Mouse (Mus musculus) hindbrain, embryonic 11.5 days (tissue): Measurements from ENCODE around the gene Gfra4. TPM values are rescaled to one million over a fixed set of nuclear protein-coding genes. Genes with fewer than 3 reads are reported as not detected.

Experiments
- ATAC-seq: fragments of 200-750 bp; cut with Nextera tagmentation; 2 replicates; pipeline ENCODE4 v1.8.0; 2017; ENCODE audit warnings: mild to moderate bottlenecking, moderate TSS enrichment, moderate library complexity; ENCODE audit not compliant: low FRiP score
- DNase-seq: peaks from one replicate; pipeline ENCODE4 v3.0.0-alpha.2; 2015; ENCODE audit warnings: low spot score
- H3K27ac ChIP-seq: fragments of 300-500 bp; sonication (generic); 2 replicates; pipeline ENCODE4 v1.5.1; 2014; ENCODE audit warnings: mild to moderate bottlenecking, low read depth, low read length
- H3K27me3 ChIP-seq: fragments of 300-500 bp; sonication (generic); 2 replicates; pipeline ENCODE4 v1.6.1; 2014; ENCODE audit warnings: mild to moderate bottlenecking, low read length, moderate library complexity, mixed read lengths; ENCODE audit not compliant: control insufficient read depth, insufficient read depth
- H3K36me3 ChIP-seq: fragments of 300-500 bp; sonication (generic); 2 replicates; pipeline ENCODE4 v1.6.1; 2014; ENCODE audit warnings: mild to moderate bottlenecking, low read length, moderate library complexity, mixed read lengths; ENCODE audit not compliant: control insufficient read depth, insufficient read depth
- H3K4me1 ChIP-seq: fragments of 300-500 bp; sonication (generic); replicated peaks from 2 replicates; pipeline ENCODE4 v1.6.1; 2014; ENCODE audit warnings: low read length, mixed read lengths; ENCODE audit not compliant: control insufficient read depth, insufficient read depth
- H3K4me2 ChIP-seq: fragments of 300-500 bp; sonication (generic); replicated peaks from 2 replicates; pipeline ENCODE4 v1.6.1; 2014; ENCODE audit warnings: mild to moderate bottlenecking, low read depth, low read length
- H3K4me3 ChIP-seq: fragments of 300-500 bp; sonication (generic); 2 replicates; pipeline ENCODE4 v1.5.1; 2014; ENCODE audit warnings: low read depth, low read length
- H3K9ac ChIP-seq: fragments of 300-500 bp; sonication (generic); 2 replicates; pipeline ENCODE4 v1.6.1; 2014; ENCODE audit warnings: low read depth, low read length
- H3K9me3 ChIP-seq: fragments of 300-500 bp; sonication (generic); 2 replicates; pipeline ENCODE4 v1.6.1; 2016; ENCODE audit warnings: low read length; ENCODE audit not compliant: control insufficient read depth
- WGBS: fragments of 180-500 bp; shearing (Covaris S2); extraction: QIAGEN DNeasy Blood & Tissue Kit; methylation state at CpG from one replicate; pipeline ENCODE4 v1.1.7; 2014; 5-methylcytosine and 5-hydroxymethylcytosine counted together
- polyA plus RNA-seq: library from polyadenylated mRNA; unstranded; fragments of >200 nt; fragmentation: Nextera tagmentation; extraction: Ambion mirVana; gene quantifications from 2 replicates; pipeline ENCODE4 v1.2.1, GENCODE M21; 2014

The Gfra4 gene
- polyA plus RNA-seq, 1 experiment from 2014 or later, result 5.6 TPM

DNA sequence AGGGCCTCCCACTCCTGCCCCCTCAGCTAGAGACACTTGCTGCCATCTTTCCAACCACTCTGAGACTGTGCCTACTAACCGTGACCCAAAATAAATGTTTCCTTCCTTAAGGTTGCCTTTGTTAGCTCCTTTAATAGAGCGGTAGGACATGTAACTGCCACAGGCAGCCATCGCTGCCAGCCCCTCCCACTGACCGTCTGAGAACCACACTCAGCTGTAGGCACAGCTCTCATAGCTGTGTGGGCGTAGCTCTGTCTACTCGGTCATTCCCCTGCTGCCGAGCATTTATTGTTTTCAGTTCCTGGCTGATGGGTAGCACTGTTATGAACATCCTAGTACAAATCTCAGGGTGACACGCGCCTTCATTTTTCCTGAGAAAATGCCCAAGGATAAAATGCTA, 23.5 kb upstream of the Gfra4 start:
- Histone ChIP-seq H3K9me3 (no peaks in the 10 kb centered on the region), H3K4me1 (0 out of 2 replicates have a peak, but pooled peaks cover 2% of the 10 kb centered on the region), H3K4me3 (no peak overlapping the region), H3K27ac (no peak overlapping the region), H3K27me3 (peaks cover 18% of the 10 kb centered on the region), H3K9ac (no peak overlapping the region), H3K4me2 (no peak overlapping the region), H3K36me3 (no peaks in the 10 kb centered on the region)
- no peak for ATAC-seq
- 68% methylated on average over 9 of the region's 9 CpGs for WGBS
- no peak for DNase-seq

DNA sequence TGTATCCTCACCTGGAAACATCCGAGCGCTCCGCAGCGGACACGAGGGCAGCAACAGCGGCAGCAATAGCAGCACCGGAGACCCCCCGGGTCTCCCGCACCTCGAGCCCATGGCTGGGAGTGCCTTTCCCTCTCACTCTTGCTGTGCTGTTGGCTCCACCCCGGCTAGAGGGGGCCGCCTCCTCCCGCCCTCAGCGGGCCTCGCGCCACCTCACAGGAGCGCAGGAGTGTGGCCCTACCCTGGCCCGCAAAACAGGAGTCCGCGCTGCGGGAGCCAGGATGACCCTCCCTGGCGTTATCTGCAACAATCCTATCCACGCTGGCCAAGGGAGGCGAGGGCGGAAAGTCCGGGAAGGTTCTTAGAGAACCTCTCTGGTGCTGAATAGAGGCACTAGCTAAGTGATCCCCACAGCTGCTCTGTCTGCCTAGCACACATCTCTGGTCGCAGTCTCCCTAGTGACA, 20.5 kb upstream of the Gfra4 start, which contains the start of gene Adam33:
Gene Adam33, minus strand, starts transcription at position 411 of the 461 bp plus-strand sequence.
- H3K36me3 ChIP-seq, result no peaks in the 10 kb centered on the region
- no peaks in the 10 kb centered on the region for H3K9me3 ChIP-seq
- no peak for DNase-seq
- H3K27me3 ChIP-seq, result peaks cover 18% of the 10 kb centered on the region
- 0 out of 2 replicates have a peak within 1 kb of the TSS, but pooled peaks have one; percentile 12 for H3K4me3 ChIP-seq
- peak within 1 kb of the TSS; percentile 36 for H3K4me2 ChIP-seq
- H3K9ac ChIP-seq, result no peak within 1 kb of the TSS
- 0 out of 2 replicates have a peak, but pooled peaks cover 2% of the 10 kb centered on the region for H3K4me1 ChIP-seq
- WGBS, result 4% methylated on average over 24 of the region's 27 CpGs
- no peak within 1 kb of the TSS for H3K27ac ChIP-seq
- no peak for ATAC-seq

DNA sequence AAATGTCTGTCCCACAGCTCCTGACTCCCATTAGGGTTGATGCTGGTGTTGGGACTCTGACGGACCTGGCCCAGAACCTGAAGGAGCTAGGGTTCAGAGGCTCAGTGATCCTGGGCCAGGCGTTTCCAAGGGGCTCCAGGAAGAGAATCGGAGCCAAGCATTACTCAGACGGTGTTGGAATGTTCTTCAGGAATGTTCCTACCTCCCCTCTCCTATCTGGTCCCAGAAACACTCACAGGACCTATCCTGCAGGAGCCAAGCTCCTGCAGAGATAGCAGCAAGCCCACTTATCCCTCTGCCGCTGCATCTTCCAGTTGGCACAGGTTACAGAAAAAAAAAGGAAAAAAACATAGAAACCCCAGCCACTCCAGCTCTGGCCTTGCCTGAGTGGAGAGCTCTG, 18.7 kb upstream of the Gfra4 start:
- Histone ChIP-seq H3K27ac (no peak overlapping the region), H3K4me1 (0 out of 2 replicates have a peak, but pooled peaks cover 2% of the 10 kb centered on the region), H3K4me2 (no peak overlapping the region), H3K4me3 (no peak overlapping the region), H3K36me3 (no peaks in the 10 kb centered on the region), H3K27me3 (peaks cover 19% of the 10 kb centered on the region), H3K9me3 (no peaks in the 10 kb centered on the region), H3K9ac (no peak overlapping the region)
- ATAC-seq, result no peak
- DNase-seq, result no peak
- 75% methylated on average over 5 of the region's 5 CpGs for WGBS

DNA sequence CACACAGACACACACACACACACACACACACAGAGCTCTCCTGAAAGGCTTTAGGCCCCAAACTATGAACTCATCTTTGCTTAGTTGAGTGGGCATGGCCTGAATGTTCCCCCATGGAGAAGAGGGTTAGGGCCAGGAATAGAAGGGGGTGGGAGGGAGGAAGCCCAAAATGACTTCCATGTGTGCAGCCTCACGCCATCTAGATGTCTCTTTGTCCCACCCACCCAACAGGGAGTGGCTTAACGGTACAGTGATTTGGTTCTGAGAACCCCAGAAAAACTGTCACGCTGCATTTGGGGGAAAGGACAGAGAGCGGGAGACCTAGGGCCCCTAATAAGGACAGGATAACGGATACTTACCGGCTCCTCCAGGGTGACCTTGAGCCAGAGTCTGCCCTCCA, 17.9 kb upstream of the Gfra4 start:
- Histone ChIP-seq H3K4me3 (no peak overlapping the region), H3K36me3 (no peaks in the 10 kb centered on the region), H3K4me1 (0 out of 2 replicates have a peak, but pooled peaks cover 2% of the 10 kb centered on the region), H3K9me3 (no peaks in the 10 kb centered on the region), H3K27ac (no peak overlapping the region), H3K9ac (no peak overlapping the region), H3K27me3 (peaks cover 26% of the 10 kb centered on the region), H3K4me2 (no peak overlapping the region)
- DNase-seq (peak; percentile 29), ATAC-seq (no peak)
- 49% methylated on average over 6 of the region's 6 CpGs for WGBS

DNA sequence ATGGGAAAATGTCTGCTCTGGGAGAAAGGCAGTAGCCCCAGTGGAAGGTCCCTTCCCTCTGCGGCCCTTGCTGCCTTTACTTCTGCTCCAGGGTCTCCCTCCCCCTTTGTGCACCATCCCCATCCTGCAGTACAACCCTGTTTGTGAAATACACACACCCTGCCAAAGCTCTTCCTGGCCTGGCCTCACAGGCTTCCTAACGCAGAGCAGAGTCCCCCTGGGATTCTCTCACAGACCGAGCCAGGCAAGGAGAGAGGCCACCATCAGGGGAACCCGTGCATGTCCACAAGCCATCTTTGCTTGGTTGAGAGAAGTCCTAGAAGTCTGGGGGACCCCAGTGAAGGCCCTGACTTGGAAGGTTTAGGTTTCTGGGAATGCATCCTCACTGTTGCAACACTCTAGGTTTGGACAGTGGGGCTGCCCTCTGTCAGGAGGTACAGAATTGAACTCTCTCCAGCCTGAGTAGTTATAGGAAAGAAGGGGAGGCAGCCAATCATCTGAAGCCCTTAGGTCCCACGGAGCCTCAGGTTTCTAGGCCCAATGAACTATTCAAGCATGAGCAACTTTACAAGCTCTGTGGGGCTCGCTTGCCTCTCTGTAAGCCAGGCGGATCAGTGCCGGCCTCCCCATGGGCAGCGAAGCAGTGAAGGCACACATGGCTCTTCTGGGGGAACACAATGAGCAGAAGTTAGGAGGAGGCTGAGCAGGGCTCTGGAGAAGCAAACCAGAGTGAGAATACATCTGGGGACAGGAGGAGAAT, 17.1 kb upstream of the Gfra4 start:
- ATAC-seq, result no peak
- peaks cover 34% of the 10 kb centered on the region for H3K27me3 ChIP-seq
- H3K4me3 ChIP-seq, result no peak overlapping the region
- no peak overlapping the region for H3K9ac ChIP-seq
- no peak overlapping the region for H3K27ac ChIP-seq
- no peak overlapping the region for H3K4me2 ChIP-seq
- H3K9me3 ChIP-seq, result no peaks in the 10 kb centered on the region
- no peaks in the 10 kb centered on the region for H3K36me3 ChIP-seq
- 69% methylated on average over 9 of the region's 9 CpGs for WGBS
- H3K4me1 ChIP-seq, result 0 out of 2 replicates have a peak, but pooled peaks cover 2% of the 10 kb centered on the region
- no peak for DNase-seq

DNA sequence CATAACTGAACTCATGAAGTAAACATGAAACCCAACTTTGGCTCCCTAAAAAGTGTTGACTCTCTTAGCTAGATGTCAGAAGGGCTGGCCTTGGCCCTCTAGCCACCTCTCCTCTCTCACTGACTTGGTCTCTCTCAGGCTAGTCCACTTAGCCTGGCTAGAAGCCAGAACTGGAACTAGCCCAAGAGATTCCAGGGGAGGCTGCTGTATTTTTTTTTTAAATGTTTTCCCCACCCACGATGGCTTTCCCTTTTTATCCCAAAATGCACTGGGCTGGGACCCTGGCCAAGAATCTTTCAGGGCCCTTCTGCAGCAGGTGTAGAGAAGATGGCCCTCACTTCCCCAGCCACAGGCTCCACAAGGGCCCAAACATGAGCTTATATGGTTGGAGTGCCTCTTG, 16.5 kb upstream of the Gfra4 start:
- Histone ChIP-seq H3K4me2 (no peak overlapping the region), H3K4me3 (no peak overlapping the region), H3K27ac (no peak overlapping the region), H3K9ac (no peak overlapping the region), H3K4me1 (peaks cover 2% of the 10 kb centered on the region; the same call in 1 of the 2 replicates), H3K36me3 (no peaks in the 10 kb centered on the region), H3K27me3 (peaks cover 37% of the 10 kb centered on the region), H3K9me3 (no peaks in the 10 kb centered on the region)
- 78% methylated on average over 1 of the region's 1 CpGs for WGBS
- DNase-seq (no peak), ATAC-seq (no peak)

DNA sequence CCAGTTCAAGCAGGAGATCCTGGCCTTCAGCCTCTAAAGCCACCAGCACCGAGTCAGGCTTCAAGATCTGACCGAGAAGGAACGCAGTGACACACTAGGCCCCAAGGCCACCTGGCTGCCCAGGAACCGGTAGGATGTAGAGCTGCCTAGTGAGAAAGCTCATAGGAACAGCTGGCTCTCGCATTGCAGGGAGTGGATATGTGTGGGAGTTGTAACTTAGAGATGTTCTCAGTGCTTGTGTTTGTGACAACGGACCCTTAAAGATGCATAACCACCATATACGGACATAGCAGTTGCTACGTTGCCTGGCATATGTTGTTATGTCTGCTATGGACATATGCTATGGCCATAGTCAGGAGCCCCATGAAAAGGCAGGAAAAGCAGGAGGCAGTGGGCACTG, 15.8 kb upstream of the Gfra4 start:
- peaks cover 7% of the 10 kb centered on the region for H3K4me1 ChIP-seq
- WGBS, result 96% methylated on average over 8 of the region's 8 CpGs
- no peak for ATAC-seq
- no peak overlapping the region for H3K4me2 ChIP-seq
- H3K9ac ChIP-seq, result no peak overlapping the region
- H3K27ac ChIP-seq, result no peak overlapping the region
- no peak for DNase-seq
- peaks cover 41% of the 10 kb centered on the region for H3K27me3 ChIP-seq
- no peaks in the 10 kb centered on the region for H3K9me3 ChIP-seq
- H3K36me3 ChIP-seq, result no peaks in the 10 kb centered on the region
- H3K4me3 ChIP-seq, result no peak overlapping the region

DNA sequence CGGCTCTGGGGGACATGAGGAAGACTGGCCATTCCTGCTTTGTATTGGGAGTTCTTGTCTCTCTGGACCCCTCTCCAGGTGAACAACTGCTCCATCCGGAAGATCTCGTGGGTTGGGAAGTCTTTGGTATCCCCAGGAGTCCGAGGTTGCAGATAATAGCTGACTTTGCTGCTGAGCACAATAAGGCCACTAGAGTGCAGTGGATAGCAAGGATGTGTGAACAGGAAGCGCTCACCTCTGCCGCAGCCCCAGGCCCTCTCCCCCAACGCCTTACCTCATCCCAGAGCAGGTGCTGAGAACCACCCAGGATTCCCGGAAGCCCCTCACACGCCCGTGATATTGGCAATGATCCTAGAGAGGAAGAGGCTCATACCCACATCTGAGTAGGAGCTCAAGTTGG, 13.3 kb upstream of the Gfra4 start:
- Histone ChIP-seq H3K4me3 (no peak overlapping the region), H3K27ac (no peak overlapping the region), H3K4me1 (peaks cover 5% of the 10 kb centered on the region), H3K36me3 (no peaks in the 10 kb centered on the region), H3K4me2 (no peak overlapping the region), H3K9me3 (no peaks in the 10 kb centered on the region), H3K27me3 (peaks cover 45% of the 10 kb centered on the region), H3K9ac (no peak overlapping the region)
- peak; percentile 22; the same call in 1 of the 2 replicates for ATAC-seq
- DNase-seq, result peak; percentile 55
- WGBS, result 4% methylated on average over 10 of the region's 10 CpGs

DNA sequence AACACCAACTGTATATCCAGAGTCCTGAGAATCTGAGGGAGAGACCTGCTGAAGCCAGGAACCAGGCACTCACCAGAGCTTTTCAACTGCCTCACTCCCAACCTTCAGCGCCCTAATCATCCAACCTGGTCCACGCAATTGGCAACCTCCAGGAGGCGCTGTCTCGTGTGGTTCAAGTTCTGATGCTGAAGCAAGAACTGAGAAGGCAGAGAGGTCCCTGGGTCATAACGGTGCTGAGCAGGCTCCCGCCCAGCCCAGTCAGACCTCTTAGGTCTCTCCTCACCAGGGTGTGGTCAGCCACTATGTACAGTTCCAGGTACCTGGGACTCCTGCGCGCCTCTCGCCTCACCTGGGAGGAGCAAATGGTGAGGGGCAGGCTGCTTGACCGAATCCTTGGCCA, 12.7 kb upstream of the Gfra4 start:
- ATAC-seq, result peak; percentile 60; the same call in 1 of the 2 replicates
- H3K9ac ChIP-seq, result no peak overlapping the region
- no peak overlapping the region for H3K4me2 ChIP-seq
- H3K27me3 ChIP-seq, result peaks cover 45% of the 10 kb centered on the region
- H3K4me3 ChIP-seq, result no peak overlapping the region
- 2% methylated on average over 10 of the region's 10 CpGs for WGBS
- peaks cover 5% of the 10 kb centered on the region for H3K4me1 ChIP-seq
- H3K27ac ChIP-seq, result no peak overlapping the region
- DNase-seq, result peak; percentile 83
- no peaks in the 10 kb centered on the region for H3K36me3 ChIP-seq
- no peaks in the 10 kb centered on the region for H3K9me3 ChIP-seq
